Mouse (Mus musculus) erythroblast, embryonic 14.5 days (primary cell): ENCODE results near the gene Dgka.

Experiments
- GATA1 ChIP-seq: IDR thresholded peaks from 2 replicates; pipeline ENCODE4 v1.6.1; 2012; ENCODE audit warnings: low read length, inconsistent platforms, mixed read lengths
- TAL1 ChIP-seq: IDR thresholded peaks from 3 replicates; pipeline ENCODE4 v1.6.1; 2012; ENCODE audit warnings: low read length, inconsistent platforms, mixed read lengths

- TF ChIP-seq GATA1 (no peak), TAL1 (no peak)
Observed at GRCm38 (mm10) chr10:128745946-128746613, 1.4 kb upstream of the Dgka start.
